Mouse (Mus musculus) megakaryocyte, embryonic 14.5 days (primary cell): ENCODE data around the gene Klrb1f.

ENCODE experiments used
- FLI1 ChIP-seq: IDR thresholded peaks from 2 replicates; pipeline ENCODE4 v1.6.1; 2012; ENCODE audit warnings: low read length, inconsistent platforms, mixed read lengths
- GATA1 ChIP-seq: IDR thresholded peaks from 3 replicates; pipeline ENCODE4 v1.6.1; 2012; ENCODE audit warnings: mixed read lengths, low read length, inconsistent platforms, borderline replicate concordance

- TF ChIP-seq GATA1, result no peak
- TF ChIP-seq FLI1, result no peak
Observed at GRCm38 (mm10) chr6:129085098-129085497, 39.4 kb downstream of the Klrb1f start.
